Mouse (Mus musculus): ENCODE data around the gene Lrrc7.
"Not testable (repeated sequence)": the region's sequence is repeated elsewhere in the genome, so short reads cannot be mapped to it uniquely, and the experiment has no call there.

The Lrrc7 gene

DNA sequence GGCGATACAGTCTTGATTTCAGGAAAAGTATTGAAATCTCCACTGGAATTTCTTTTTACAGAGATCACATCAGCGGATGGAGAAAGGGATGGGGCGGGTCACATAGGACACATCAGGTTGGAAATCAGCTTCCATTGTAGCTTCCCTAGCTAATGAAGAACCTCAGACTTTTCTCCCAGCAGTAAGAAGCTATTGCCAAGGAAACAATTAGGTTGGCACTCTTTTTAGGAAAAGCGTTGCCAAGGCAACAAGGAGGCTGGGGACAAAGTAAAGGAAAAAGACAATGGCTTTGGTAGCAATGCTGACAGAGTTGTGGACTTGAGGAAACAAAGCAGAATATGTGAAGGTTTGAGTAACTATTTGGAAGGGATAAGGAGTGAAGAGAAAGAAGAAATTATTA is 393.6 kb downstream of the Lrrc7 start:
- in situ Hi-C loops (cut with MboI) = no loop called here

DNA sequence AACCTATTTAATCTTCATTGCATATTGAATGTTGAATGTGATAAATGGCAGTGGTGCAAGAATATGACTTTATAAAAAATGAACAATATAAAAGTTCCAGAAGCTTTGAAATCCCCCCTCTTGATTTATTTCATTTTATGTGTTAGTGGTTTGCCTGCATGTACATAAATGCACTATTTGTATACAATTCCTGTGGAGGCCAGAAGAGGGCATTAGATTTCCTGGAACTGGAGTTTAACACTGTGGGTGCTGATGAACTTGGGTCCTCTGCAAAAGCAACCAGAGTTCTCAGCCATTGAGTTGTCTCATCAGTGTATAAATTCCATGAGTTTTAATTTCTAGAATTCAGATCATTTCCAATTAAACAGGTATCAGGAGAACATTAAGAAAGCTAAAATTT is 397.0 kb downstream of the Lrrc7 start:
- in situ Hi-C loops (cut with MboI) = no loop called here

DNA sequence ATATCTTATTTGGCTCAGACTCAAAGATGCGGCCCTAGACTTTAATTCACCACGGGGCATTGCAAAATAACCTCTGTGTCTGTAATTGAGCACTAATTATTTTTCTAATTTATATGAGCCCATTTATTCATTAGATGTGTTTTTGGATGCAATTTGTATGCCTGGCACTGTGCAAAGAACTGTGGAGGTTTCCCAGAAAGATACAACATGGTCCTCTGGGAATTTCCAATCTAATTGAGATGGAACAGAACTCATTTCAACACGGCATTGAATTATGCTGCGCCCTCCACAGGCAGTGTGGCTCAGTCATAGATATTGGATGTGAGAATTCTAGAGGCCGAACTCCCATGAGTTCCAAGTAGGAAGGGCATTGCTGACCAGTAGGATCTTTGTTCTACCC is 397.6 kb downstream of the Lrrc7 start:
- in situ Hi-C loops (cut with MboI) = no loop called here

DNA sequence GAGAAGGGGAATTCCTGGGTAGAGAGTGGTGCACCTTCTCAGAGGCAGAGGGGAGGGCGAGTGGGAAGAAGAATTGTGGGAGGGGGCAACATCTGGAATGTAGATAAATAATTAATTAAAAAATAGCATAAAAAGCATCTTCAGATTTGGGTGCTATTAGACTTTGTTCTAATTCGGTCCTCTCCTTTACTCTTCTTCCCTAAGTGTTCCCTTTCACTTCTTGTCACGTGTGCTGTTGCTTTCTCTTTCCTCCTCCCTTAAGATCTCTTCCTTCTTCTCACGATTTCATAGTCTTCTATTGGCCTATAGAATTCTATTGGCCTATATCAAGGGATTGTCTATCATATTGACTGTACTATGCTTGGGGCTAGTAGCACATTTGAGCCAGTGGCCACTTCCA is 398.9 kb downstream of the Lrrc7 start:
- in situ Hi-C loops (cut with MboI) = no loop called here

DNA sequence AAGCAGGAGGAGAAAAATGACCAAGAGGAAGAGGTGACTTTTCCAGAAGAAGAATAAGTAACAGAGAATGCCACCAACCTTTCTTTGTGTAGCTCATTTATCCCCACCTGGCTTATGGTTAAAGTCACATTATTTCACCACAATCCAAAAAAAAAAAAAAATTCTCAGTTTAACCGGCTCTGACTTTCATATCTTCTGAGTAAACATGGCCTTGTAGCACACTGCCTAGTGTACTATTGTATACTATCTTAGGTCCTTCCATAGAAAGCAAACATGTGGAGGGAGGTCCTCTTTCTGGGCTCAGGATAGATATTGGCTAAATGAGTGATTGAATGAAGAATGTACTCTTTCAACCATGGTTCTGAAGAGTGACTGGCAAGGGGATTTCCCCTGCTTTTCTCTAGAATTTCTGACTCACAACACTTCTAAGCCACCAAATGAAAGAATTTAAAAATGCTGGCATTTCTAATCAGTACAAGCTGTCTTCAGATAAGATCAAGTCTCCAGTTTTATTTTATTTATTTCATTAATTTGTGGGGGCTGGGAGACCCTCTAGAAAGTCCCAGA is 400.0 kb downstream of the Lrrc7 start:
- in situ Hi-C loops (cut with MboI) = no loop called here

DNA sequence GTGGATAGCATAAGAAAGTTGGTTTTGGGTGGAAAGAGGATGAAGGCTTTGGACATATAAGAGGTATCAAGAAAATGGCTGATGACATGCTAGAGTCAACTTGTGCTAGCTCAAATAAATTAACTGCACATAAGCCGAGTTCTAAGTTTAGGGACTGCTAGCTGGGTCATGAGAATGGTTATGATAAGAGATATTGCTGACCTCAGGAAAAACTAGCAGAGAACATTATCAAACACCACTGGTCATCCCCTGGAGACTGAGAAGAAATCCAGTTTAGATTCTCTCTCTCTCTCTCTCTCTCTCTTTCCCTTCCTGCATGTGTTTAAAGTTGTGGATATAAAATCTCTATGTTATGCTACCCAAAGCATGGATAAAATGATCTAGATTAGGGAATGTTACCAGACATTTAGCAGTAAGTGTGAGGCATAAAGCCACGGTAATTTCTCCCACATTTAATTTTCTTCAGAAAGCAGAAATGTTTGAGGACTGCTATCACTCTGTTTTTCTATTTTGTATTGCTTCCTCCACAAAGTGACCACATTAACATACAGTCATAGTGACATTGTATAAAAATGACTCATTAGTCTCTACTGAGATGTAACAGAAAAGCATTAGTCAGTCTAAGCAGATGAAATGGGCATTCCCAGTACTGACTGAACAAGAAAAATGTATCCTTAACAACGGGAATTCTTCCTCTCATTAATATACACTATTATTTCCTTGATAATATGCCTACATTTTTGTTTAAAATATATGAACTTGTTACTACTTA is 406.3 kb downstream of the Lrrc7 start:
- in situ Hi-C loops (cut with MboI) = no loop called here

DNA sequence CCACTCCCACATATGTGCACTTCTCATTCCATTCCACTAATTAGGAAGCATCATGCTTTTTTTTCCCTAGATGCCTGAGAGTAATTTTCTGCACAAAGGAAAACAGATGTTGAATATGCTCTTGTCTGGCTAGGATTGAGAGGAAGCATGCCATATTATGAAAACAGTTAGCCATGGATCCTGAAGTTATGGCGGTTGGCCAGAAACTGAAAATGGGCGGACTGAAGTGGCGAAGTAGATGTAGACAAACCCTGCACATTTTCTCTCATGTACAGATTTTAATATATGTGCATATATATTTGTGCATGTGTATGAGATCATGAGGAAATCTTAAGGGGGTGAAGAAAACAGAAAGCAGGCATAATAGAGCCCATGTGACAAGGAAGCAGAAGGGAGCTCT is 407.9 kb downstream of the Lrrc7 start:
- in situ Hi-C loops (cut with MboI) = no loop called here

DNA sequence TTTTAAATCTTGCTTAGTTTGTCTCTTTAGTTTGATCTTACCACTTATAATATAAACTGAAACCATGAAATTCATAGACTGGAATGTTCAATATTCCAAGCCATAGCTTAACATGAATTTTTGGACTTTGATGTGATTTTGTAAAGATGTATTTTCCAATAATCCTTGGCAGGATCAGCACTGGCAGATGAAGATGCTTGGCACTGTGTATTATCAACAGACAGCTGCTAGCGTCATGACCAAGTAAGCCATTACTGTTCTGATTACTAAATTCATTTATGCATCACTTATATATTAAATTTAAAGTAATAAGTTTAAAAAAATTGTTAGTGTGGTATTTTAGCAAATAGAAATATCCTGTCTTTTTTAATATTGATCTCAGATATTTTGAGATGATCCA is 413.0 kb downstream of the Lrrc7 start:
- in situ Hi-C loops (cut with MboI) = no loop called here

DNA sequence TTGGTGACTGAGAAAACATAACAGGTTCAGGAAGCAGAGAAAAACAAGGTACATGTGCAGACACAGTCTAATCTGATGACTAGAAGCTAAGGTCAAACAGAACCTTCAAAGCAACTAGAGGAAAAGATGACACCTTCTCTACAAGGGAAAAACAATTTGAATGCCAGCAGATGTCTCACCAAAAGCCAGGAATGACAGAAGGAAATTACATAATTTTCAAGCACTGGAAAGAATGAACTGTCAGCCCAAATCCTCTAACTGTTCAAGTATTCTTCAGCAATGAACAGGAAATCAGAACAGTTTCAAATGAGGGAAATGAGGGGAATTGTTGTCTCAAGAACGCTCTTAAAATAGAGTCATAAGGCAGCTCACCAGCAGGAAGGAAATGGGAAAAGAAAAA is 421.4 kb downstream of the Lrrc7 start:
- in situ Hi-C loops (cut with MboI) = no loop called here

DNA sequence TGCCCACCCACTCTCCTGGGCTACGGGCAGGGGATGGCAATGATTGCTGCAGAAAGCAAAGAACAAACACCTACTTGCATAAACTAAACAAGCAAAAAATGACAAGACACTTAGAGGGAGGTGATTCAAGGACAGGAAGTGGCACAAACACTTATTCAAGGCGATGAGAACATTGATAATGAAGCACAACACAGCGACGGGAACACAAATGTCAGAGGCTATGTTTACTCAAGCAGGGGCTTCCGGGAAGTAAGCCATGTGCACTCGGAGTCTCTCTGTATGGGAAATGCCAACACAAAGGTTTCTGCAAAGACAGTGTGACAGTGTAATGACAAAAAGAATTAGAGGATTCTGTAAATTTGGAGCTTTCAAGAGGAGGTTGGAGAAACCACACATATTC is 424.2 kb downstream of the Lrrc7 start:
- in situ Hi-C loops (cut with MboI) = no loop called here

DNA sequence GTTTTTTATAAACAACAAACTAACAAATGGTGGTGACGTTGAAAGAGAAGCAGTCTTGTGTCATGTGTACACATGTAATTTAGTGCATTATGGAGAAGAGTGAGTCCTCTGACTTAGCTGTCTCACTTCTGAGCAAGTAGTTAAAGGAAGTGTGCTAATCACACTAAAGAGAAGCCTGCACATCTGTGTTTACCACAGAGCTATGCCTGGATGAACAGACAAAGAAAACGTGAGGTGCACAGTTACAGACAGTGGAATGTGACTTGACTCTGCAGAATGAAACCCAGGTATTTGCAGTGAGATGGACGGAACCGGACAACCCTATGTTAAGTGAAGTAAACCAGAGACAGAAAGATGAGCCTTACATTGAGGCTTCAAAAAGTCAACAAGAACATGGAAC is 430.3 kb downstream of the Lrrc7 start:
- in situ Hi-C loops (cut with MboI) = no loop called here

DNA sequence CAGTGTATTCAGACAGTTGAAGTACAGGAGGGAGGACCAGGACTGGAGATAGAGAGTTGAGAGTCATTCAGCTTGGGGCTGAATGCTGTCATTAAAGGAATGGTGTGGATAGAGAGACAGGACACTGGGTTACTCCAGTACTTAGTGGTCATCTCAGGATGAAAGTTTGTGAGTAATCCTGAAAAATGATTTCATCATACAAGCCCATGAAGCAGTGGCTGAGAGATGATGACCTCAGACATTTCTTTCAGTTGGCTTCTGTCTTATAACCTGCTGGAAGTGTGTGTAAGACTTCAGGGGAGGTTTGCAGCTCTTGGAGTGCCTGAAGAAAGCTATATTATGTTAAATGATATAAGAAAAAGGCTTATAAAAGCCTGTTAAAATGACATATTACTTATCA is 430.8 kb downstream of the Lrrc7 start:
- in situ Hi-C loops (cut with MboI) = no loop called here

DNA sequence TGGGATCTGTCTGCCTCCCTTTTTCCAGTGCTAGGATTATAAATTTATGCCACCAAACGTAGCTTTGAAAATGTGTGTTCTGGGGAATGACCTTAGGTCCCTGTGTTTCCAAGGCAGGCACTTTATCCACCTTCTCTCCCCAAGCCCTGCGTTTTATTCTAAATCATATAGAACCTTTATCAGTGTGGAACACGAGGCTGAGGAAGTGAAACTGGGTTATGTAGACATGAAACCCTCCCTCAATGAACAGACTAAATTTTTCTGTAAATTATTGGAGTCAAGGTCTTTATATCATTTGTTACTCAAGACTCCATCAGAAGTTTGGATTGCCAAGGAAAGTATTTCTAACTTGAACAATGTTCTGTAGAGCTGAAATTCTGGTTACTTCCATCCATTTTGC is 439.1 kb downstream of the Lrrc7 start:
- in situ Hi-C loops (cut with MboI) = no loop called here

DNA sequence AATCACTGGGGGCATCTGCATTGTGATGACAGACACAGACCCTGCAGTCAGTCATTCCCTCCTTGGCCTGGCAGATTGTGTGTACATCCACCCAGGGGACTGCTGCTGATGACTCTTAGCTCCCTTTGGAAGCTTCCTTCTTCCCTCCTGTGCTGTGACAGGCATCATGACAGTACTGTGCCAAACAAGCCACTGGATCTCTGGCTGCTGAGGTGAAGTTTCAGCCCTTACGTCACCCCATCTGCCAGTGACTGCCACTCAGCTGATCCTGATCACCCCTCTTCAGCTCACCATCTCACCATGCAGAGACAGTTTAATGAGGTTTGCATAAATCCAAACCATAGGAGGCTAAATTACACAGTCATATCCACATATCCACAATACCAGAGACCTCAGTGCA is 456.8 kb downstream of the Lrrc7 start:
- in situ Hi-C loops (cut with MboI) = no loop called here

DNA sequence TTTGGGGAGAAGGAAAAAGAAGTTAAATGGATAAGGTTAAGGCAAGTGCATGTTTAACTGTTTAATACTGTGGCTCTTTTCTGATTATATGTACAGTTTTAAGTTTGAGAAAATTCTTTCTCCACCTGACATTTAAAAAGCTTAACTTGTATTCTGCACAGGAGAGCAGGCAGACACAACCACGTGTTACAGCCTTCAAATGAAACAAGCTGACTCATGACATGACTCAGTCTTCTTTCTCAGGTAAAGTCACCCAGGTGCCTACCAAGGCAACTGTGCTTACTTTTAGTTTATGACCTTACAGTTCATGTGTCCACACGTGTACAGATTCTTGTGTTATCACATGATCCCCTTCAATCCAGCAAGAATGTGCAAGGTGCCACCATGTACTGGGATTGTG is 458.6 kb downstream of the Lrrc7 start:
- in situ Hi-C loops (cut with MboI) = no loop called here

DNA sequence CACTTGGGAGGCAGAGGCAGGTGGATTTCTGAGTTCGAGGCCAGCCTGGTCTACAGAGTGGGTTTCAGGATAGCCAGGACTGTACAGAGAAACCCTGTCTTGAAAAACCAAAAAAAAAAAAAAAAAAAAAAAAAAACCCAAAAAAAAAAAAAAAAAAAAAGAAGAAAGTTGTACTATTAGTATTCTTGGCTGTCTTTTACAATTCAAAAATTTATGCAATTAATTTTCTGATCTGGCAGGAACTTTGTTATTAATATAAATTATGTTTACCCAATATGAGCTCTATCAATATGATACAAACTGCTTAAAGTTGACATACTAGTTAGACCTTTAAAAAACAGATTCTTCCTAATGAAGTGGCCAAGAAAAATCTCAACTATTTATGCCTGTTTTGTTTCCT is 459.5 kb downstream of the Lrrc7 start:
- in situ Hi-C loops (cut with MboI) = not testable (repeated sequence)

DNA sequence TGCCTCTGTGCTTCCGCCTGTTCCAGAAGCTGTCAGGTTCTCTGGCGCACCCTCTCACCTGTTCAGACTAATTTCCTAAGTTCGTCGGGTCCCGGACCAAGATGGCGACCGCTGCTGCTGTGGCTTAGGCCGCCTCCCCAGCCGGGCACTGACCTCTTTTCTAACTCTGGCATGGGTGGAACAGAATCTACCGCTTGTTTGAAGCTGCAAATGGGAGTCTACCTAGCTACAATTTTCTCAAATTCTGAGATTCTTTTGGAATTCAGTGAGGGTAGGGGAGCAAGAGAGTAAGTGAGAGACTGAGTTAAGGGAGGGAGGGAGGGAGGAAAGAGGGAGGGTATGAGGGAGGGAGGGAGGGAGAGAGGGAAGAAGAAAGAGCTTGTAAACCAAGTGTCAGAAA is 460.0 kb downstream of the Lrrc7 start:
- in situ Hi-C loops (cut with MboI) = not testable (repeated sequence)

DNA sequence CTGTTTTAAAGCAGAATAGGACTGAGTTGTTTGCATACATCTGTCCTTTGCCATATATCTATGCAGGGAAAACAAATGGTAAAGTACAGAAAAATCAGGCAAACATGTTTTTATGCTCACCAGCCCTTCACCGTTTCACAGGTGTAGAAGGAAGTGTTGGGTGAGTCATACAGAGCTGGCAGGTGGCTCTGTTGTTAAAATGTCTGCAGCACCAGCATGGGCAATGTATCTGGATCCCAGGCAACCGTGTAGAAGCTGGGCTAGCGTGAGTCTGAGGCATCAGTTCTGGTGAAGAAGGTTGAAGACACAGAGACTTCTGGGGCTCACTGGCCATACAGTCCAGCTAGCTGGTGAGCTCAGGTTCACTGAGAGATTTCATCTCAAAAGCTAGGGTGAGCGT is 468.1 kb downstream of the Lrrc7 start:
- in situ Hi-C loops (cut with MboI) = no loop called here

DNA sequence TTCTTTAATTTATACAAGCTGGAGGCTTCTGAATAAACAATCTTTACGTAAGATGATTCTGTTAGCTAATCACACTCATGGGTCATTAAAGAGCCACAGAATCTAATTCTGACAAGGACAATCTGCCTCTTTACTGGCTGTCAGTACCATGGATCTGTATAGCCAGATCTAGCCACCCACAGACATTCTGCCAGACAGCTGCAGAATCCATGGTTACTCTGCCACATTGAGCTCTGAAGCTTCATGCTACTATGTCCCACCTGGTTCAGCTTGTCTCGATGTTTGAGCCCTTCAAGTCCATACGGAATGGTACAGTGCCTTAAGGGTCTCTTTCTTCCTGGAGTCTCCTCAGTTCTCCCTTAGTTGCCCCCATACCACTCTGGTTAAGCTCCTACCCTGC is 470.4 kb downstream of the Lrrc7 start:
- in situ Hi-C loops (cut with MboI) = no loop called here

DNA sequence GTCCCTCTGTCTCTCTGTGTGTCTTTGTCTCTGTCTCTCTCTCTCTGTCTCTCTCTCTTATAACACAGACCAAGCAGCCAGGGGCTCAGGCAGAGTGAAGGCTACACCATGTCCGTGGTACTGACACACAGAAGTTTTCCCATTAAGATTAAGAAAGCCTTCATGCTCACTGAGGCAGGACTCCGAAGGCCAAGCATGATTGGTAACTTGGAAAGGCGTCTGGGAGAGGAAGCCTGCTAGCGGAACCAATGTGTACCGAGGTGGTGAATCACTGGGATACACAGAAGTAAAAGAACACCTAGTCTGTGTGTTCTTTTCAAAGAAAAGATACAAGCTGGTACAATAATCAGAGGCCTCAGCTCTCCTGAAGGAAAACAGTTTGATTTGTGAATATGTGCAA is 484.2 kb downstream of the Lrrc7 start:
- in situ Hi-C loops (cut with MboI) = no loop called here

DNA sequence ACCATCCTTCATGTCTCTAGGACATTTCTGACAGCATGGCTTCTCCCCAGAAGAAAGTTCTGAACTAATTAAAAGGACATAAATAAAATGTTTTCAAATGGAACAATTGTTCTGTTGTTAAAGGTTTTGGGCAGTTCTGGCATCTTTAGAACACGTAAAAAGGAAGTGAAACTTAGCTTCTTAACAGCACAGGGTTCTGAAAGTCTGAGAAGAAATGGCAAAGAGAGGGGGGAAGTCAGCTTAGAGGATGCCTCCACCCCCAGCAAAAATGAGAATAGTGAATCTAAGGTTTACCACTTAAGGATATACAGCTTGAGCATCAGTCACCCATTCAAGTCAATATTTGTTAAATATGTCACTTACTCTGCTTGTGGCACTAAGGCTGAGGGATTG is 484.6 kb downstream of the Lrrc7 start:
- in situ Hi-C loops (cut with MboI) = no loop called here

DNA sequence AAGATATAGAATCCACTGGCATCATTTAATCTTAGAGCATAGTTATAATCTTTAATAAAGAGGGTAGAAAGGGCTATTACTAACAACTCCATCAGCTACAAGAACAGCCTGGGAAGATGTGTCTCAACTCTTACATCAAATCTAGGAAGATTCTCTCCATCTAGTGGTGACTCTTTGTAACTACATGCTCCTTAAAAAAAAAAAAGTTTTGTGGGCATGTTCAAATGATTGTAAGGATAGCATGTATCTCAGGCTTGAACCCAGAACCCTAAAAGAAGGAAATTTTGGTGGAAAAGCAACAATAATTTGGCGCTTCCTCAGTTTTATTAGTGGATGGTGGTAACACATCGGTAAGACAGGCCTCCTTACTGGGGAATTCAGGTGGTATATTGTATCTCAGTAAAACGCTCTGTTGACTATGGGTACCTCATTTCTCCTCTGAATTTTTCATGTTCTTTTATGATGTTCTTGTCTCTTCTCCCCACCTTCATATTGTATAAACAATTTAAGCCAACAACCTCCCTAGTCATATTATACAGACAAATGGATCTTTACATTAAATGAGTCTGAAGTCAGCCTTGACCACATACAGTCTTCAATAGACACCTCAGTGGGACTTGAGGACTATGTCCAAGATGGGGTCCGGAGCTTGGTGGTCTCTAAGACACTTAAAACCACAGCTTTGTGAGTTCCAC is 485.2 kb downstream of the Lrrc7 start:
- in situ Hi-C loops (cut with MboI) = no loop called here

DNA sequence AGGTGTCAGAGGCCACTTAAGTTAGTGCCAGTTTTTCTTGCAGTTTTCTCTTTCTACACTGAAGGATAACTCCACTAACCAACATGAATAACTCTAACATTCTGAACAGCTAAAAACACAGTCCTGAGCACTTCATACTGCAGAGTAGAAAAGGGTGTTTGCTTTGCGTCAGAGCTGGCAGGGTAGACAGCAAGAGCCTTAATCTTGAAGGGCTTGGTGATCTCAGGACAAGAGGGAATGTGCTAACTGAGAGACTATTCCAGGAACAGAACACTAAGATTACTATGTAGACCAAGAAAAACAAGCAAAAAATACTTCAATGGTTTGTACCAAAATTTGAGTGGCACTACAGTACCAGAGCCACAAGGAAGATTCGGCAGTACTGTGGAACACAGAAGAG is 487.0 kb downstream of the Lrrc7 start:
- in situ Hi-C loops (cut with MboI) = no loop called here
